Mouse (Mus musculus) embryonic facial prominence, embryonic 14.5 days (tissue): ENCODE results near the gene Olfr351. TPM values are rescaled to one million over a fixed set of nuclear protein-coding genes. Genes with fewer than 3 reads are reported as not detected.
A peak's percentile ranks its signal among the peaks of the same experiment; 100 is the strongest.

Experiments
- ATAC-seq: fragments of 200-750 bp; cut with Nextera tagmentation; 2 replicates; pipeline ENCODE4 v1.8.0; 2017; ENCODE audit warnings: low read depth, moderate number of reproducible peaks, moderate TSS enrichment
- DNase-seq: peaks from one replicate; pipeline ENCODE4 v3.0.0-alpha.2; 2015; ENCODE audit warnings: low spot score
- H3K27ac ChIP-seq: fragments of 300-500 bp; sonication (generic); replicated peaks from 2 replicates; pipeline ENCODE4 v1.5.1; 2014; ENCODE audit warnings: low read depth, mild to moderate bottlenecking, low read length, moderate library complexity
- H3K27me3 ChIP-seq: fragments of 300-500 bp; sonication (generic); replicated peaks from 2 replicates; pipeline ENCODE4 v1.6.1; 2014; ENCODE audit warnings: low read length; ENCODE audit not compliant: control insufficient read depth, insufficient read depth
- H3K36me3 ChIP-seq: fragments of 300-500 bp; sonication (generic); 2 replicates; pipeline ENCODE4 v1.6.1; 2014; ENCODE audit warnings: low read length, mixed read lengths; ENCODE audit not compliant: control insufficient read depth, insufficient read depth
- H3K4me1 ChIP-seq: fragments of 300-500 bp; sonication (generic); 2 replicates; pipeline ENCODE4 v1.6.1; 2014; ENCODE audit warnings: antibody characterized with exemption, low read length; ENCODE audit not compliant: control insufficient read depth, insufficient read depth
- H3K4me2 ChIP-seq: fragments of 300-500 bp; sonication (generic); 2 replicates; pipeline ENCODE4 v1.6.1; 2014; ENCODE audit warnings: low read depth, mild to moderate bottlenecking, low read length, moderate library complexity, mixed read lengths
- H3K4me3 ChIP-seq: fragments of 300-500 bp; sonication (generic); 2 replicates; pipeline ENCODE4 v1.5.1; 2014; ENCODE audit warnings: low read depth, mild to moderate bottlenecking, low read length
- H3K9ac ChIP-seq: fragments of 300-500 bp; sonication (generic); 2 replicates; pipeline ENCODE4 v1.6.1; 2014; ENCODE audit warnings: low read depth, mild to moderate bottlenecking, low read length, moderate library complexity, mixed read lengths
- H3K9me3 ChIP-seq: fragments of 300-500 bp; sonication (generic); 2 replicates; pipeline ENCODE4 v1.6.1; 2016; ENCODE audit warnings: low read length; ENCODE audit not compliant: control insufficient read depth
- WGBS: fragments of 180-500 bp; shearing (Covaris S2); extraction: QIAGEN DNeasy Blood & Tissue Kit; methylation state at CpG from one replicate; pipeline ENCODE4 v1.1.7; 2014; 5-methylcytosine and 5-hydroxymethylcytosine counted together
- polyA plus RNA-seq: library from polyadenylated mRNA; unstranded; fragments of >200 nt; fragmentation: Nextera tagmentation; extraction: Ambion mirVana; gene quantifications from 2 replicates; pipeline ENCODE4 v1.2.1, GENCODE M21; 2014

The Olfr351 gene
- polyA plus RNA-seq, result not detected in 2 replicates

GRCm38 (mm10) chr2:36862560-36862959 is at the start of gene Olfr351:
TSS of gene Olfr351 (minus strand) at chr2:36862660.
- Histone ChIP-seq H3K27ac (no peak within 1 kb of the TSS), H3K4me1 (no peaks in the 10 kb centered on the region), H3K36me3 (no peaks in the 10 kb centered on the region), H3K4me3 (no peak within 1 kb of the TSS), H3K9ac (no peak within 1 kb of the TSS), H3K27me3 (no peaks in the 10 kb centered on the region), H3K4me2 (no peak within 1 kb of the TSS), H3K9me3 (no peaks in the 10 kb centered on the region)
- no peak for ATAC-seq
- WGBS, result 79% methylated on average over 1 of the region's 1 CpGs
- no peak for DNase-seq

- H3K9me3 ChIP-seq, result no peaks in the 10 kb centered on the region
- no peaks in the 10 kb centered on the region for H3K27me3 ChIP-seq
- H3K9ac ChIP-seq, result no peak within 1 kb of the TSS
- DNase-seq (no peak), ATAC-seq (no peak)
- H3K4me2 ChIP-seq, result no peak within 1 kb of the TSS
- H3K27ac ChIP-seq, result no peak within 1 kb of the TSS
- no peaks in the 10 kb centered on the region for H3K36me3 ChIP-seq
- no peaks in the 10 kb centered on the region for H3K4me1 ChIP-seq
- no peak within 1 kb of the TSS for H3K4me3 ChIP-seq
Measured at GRCm38 (mm10) chr2:36905380-36905779, 42.9 kb upstream of the Olfr351 start, which contains the start of gene Olfr354. TSS of gene Olfr354 (plus strand) at chr2:36905680.

GRCm38 (mm10) chr2:36897114-36897513 is 34.7 kb upstream of the Olfr351 start:
- ATAC-seq, result no peak
- Histone ChIP-seq H3K4me2 (no peak overlapping the region), H3K27me3 (no peaks in the 10 kb centered on the region), H3K27ac (no peak overlapping the region), H3K4me3 (no peak overlapping the region), H3K4me1 (no peaks in the 10 kb centered on the region), H3K9ac (no peak overlapping the region), H3K36me3 (no peaks in the 10 kb centered on the region), H3K9me3 (0 out of 2 replicates have a peak, but pooled peaks cover 4% of the 10 kb centered on the region)
- DNase-seq, result no peak

- H3K4me2 ChIP-seq, result no peak within 1 kb of the TSS
- no peak within 1 kb of the TSS for H3K27ac ChIP-seq
- DNase-seq, result no peak
- no peaks in the 10 kb centered on the region for H3K27me3 ChIP-seq
- H3K36me3 ChIP-seq, result no peaks in the 10 kb centered on the region
- 0 out of 2 replicates have a peak, but pooled peaks cover 4% of the 10 kb centered on the region for H3K9me3 ChIP-seq
- H3K9ac ChIP-seq, result no peak within 1 kb of the TSS
- no peak within 1 kb of the TSS for H3K4me3 ChIP-seq
- no peaks in the 10 kb centered on the region for H3K4me1 ChIP-seq
- ATAC-seq, result no peak
Measured at GRCm38 (mm10) chr2:36892836-36893235, 30.4 kb upstream of the Olfr351 start, which contains the start of gene Olfr353. TSS of gene Olfr353 (minus strand) at chr2:36892936.

- no peak within 1 kb of the TSS for H3K27ac ChIP-seq
- no peaks in the 10 kb centered on the region for H3K36me3 ChIP-seq
- no peak within 1 kb of the TSS for H3K9ac ChIP-seq
- H3K4me2 ChIP-seq, result no peak within 1 kb of the TSS
- WGBS, result 81% methylated on average over 1 of the region's 1 CpGs
- DNase-seq, result peak; percentile 1
- H3K4me3 ChIP-seq, result no peak within 1 kb of the TSS
- 0 out of 2 replicates have a peak, but pooled peaks cover 5% of the 10 kb centered on the region for H3K9me3 ChIP-seq
- no peak for ATAC-seq
- no peaks in the 10 kb centered on the region for H3K4me1 ChIP-seq
- no peaks in the 10 kb centered on the region for H3K27me3 ChIP-seq
Measured at GRCm38 (mm10) chr2:36868160-36868559, 5.7 kb upstream of the Olfr351 start, which contains the start of gene Olfr352. TSS of gene Olfr352 (plus strand) at chr2:36868460.

- no peak within 1 kb of the TSS for H3K27ac ChIP-seq
- H3K4me2 ChIP-seq, result no peak within 1 kb of the TSS
- 80% methylated on average over 1 of the region's 1 CpGs for WGBS
- no peak within 1 kb of the TSS for H3K4me3 ChIP-seq
- H3K4me1 ChIP-seq, result no peaks in the 10 kb centered on the region
- H3K9me3 ChIP-seq, result peaks cover 14% of the 10 kb centered on the region; the same call in 1 of the 2 replicates
- no peak within 1 kb of the TSS for H3K9ac ChIP-seq
- no peak for DNase-seq
- no peaks in the 10 kb centered on the region for H3K36me3 ChIP-seq
- H3K27me3 ChIP-seq, result no peaks in the 10 kb centered on the region
- ATAC-seq, result no peak
Measured at GRCm38 (mm10) chr2:36846010-36846409, 16.4 kb downstream of the Olfr351 start, which contains the start of gene Olfr350. TSS of gene Olfr350 (plus strand) at chr2:36846310.

- H3K4me2 ChIP-seq, result no peak within 1 kb of the TSS
- H3K27me3 ChIP-seq, result no peaks in the 10 kb centered on the region
- peaks cover 12% of the 10 kb centered on the region; the same call in 1 of the 2 replicates for H3K9me3 ChIP-seq
- H3K4me1 ChIP-seq, result no peaks in the 10 kb centered on the region
- H3K27ac ChIP-seq, result no peak within 1 kb of the TSS
- H3K4me3 ChIP-seq, result no peak within 1 kb of the TSS
- DNase-seq (no peak), ATAC-seq (no peak)
- no peak within 1 kb of the TSS for H3K9ac ChIP-seq
- WGBS, result 61% methylated on average over 1 of the region's 1 CpGs
- no peaks in the 10 kb centered on the region for H3K36me3 ChIP-seq
Measured at GRCm38 (mm10) chr2:36816932-36817331, 45.5 kb downstream of the Olfr351 start, which contains the start of gene Olfr3. TSS of gene Olfr3 (minus strand) at chr2:36817032.

Other genes with a start within 250 kb of the Olfr351 start
- not detected in 2 replicates for gene Olfr345, start 222.6 kb downstream of the Olfr351 start, polyA plus RNA-seq
- gene Olfr346, start 176.9 kb downstream of the Olfr351 start, polyA plus RNA-seq, result not detected in 2 replicates
- not detected in 2 replicates for gene Olfr347, start 130.8 kb downstream of the Olfr351 start, polyA plus RNA-seq
- not detected in 2 replicates for gene Olfr348, start 78.4 kb downstream of the Olfr351 start, polyA plus RNA-seq
- gene Olfr50, start 72.1 kb downstream of the Olfr351 start, polyA plus RNA-seq, result 0.09 and 0.25 TPM in 2 replicates
- gene Olfr3, start 45.6 kb downstream of the Olfr351 start, polyA plus RNA-seq, result not detected in 2 replicates
- gene Olfr350, start 16.4 kb downstream of the Olfr351 start, polyA plus RNA-seq, result not detected in 2 replicates
- gene Olfr352, start 5.8 kb upstream of the Olfr351 start, polyA plus RNA-seq, result not detected in 2 replicates
- not detected in 2 replicates for gene Olfr353, start 30.3 kb upstream of the Olfr351 start, polyA plus RNA-seq
- not detected in 2 replicates for gene Olfr354, start 43.0 kb upstream of the Olfr351 start, polyA plus RNA-seq
- gene Olfr355, start 66.2 kb upstream of the Olfr351 start, polyA plus RNA-seq, result not detected in 2 replicates
- not detected in 2 replicates for gene Olfr356, start 74.5 kb upstream of the Olfr351 start, polyA plus RNA-seq
- not detected in 2 replicates for gene Olfr357, start 131.2 kb upstream of the Olfr351 start, polyA plus RNA-seq
- 0.06 TPM in 1 of 2 replicates, not detected in the other for gene Olfr358, start 146.7 kb upstream of the Olfr351 start, polyA plus RNA-seq
- gene Olfr360, start 203.1 kb upstream of the Olfr351 start, polyA plus RNA-seq, result not detected in 2 replicates
- gene Olfr361, start 226.6 kb upstream of the Olfr351 start, polyA plus RNA-seq, result not detected in 2 replicates